In the genomic region with DNA sequence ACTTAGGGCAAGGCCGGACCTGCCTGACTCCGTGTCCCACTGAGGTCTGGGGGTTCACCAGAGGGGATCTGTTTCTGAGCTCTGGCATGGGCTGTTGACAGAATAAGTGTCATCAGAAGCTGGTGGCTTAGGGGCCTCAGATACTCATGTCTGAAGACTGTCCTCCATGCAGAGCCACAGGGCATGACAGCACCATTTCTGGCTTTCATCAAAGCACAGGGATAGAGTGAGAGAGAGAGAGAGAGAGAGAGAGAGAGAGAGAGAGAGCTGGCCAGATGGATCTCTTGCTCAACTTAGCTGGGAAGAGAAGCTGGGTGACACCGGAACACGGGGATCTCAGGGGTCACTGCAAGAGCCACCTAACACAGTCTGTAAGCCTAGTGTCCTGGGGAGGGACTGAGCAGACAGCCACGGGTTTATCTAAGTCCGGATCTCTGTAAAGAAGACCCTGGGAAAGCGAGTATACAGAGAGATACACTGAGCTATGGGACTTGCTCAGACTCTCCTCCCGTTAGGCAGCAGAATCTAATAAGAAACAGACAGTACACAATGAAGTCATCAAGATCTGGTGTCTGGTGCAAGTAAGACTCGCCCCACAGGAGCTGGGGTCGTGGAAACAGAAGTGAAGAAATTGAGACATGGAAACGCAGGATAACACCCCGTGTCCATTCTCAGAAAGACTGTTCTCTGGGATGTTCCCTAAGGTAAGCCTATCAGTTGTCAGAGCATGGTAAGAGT, we compare ENCODE assay signal across 13 mouse cellular contexts. TPM values are rescaled to one million over a fixed set of nuclear protein-coding genes. Genes with fewer than 3 reads are reported as not detected.
DNase-seq lines count a peak whose midpoint lies in the region; ATAC-seq and TF ChIP-seq lines count a peak whose summit lies in the region.
"Had no signal": no experiment of that assay in that cellular context is flagged by ENCODE, and none has a peak within 500 bp of the region (broad histone marks: within the 10 kb centered on the region; RNA-seq: fewer than 3 reads in every experiment).

No protein-coding gene starts in this region.

- H3K4me1 ChIP-seq in heart, postnatal 0 days (ENCODE audit: control insufficient read depth, insufficient read depth) = peaks cover 18% of the 10 kb centered on the region
- H3K4me1 ChIP-seq in embryonic facial prominence, embryonic 10.5 days = peaks cover 48% of the 10 kb centered on the region
- H3K4me1 ChIP-seq in limb, embryonic 12.5 days (replicated peaks) = peaks cover 37% of the 10 kb centered on the region

- no peak for TF ChIP-seq CTCF in heart, postnatal 0 days (IDR thresholded peaks at IDR 0.05; ENCODE audit: low read depth)

- H3K27ac ChIP-seq in heart, postnatal 0 days (ENCODE audit: low read depth) = peak overlapping the region; percentile 43; the same call in 1 of the 2 replicates
- peak overlapping the region; percentile 60 for H3K27ac ChIP-seq in embryonic facial prominence, embryonic 10.5 days (replicated peaks)
- peak overlapping the region; percentile 67 for H3K27ac ChIP-seq in limb, embryonic 12.5 days

- H3K36me3 ChIP-seq in heart, postnatal 0 days (replicated peaks; ENCODE audit: control insufficient read depth, insufficient read depth, low read length) = no peaks in the 10 kb centered on the region
- H3K36me3 ChIP-seq in embryonic facial prominence, embryonic 10.5 days (replicated peaks) = no peaks in the 10 kb centered on the region
- H3K36me3 ChIP-seq in limb, embryonic 12.5 days = no peaks in the 10 kb centered on the region

- no peak for TF ChIP-seq EP300 in heart, postnatal 0 days (IDR thresholded peaks at IDR 0.05; ENCODE audit: low read depth)

- H3K4me3 ChIP-seq in heart, postnatal 0 days (ENCODE audit: low read depth, low read length) = no peak overlapping the region
- H3K4me3 ChIP-seq in embryonic facial prominence, embryonic 10.5 days = no peak overlapping the region
- H3K4me3 ChIP-seq in limb, embryonic 12.5 days (replicated peaks) = no peak overlapping the region

- no peaks in the 10 kb centered on the region for H3K9me3 ChIP-seq in heart, postnatal 0 days (replicated peaks; ENCODE audit: control insufficient read depth, low read length)
- H3K9me3 ChIP-seq in embryonic facial prominence, embryonic 10.5 days = no peaks in the 10 kb centered on the region
- H3K9me3 ChIP-seq in limb, embryonic 12.5 days = no peaks in the 10 kb centered on the region

- H3K4me2 ChIP-seq in heart, postnatal 0 days (ENCODE audit: low read depth, low read length) = no peak overlapping the region; the same call in 1 of the 2 replicates
- H3K4me2 ChIP-seq in limb, embryonic 12.5 days = no peak overlapping the region; the same call in 1 of the 2 replicates

- DNase-seq in heart, postnatal 0 days (ENCODE audit: low spot score) = no peak
- DNase-seq in heart, postnatal 4 days = no peak
- peak; percentile 80 for DNase-seq in MN1 (ENCODE audit: low spot score)
- no peak for DNase-seq in embryonic facial prominence, embryonic 10.5 days (ENCODE audit: low spot score)
- DNase-seq in adrenal gland, postnatal 25 days = no peak
- DNase-seq in adipocyte (ENCODE audit: low spot score) = no peak
- DNase-seq: adrenal gland, adult 2 months; cerebellum, adult 9-10 months; kidney, adult 8-10 months; liver, postnatal 0 days had no signal

- ATAC-seq in heart, postnatal 0 days (ENCODE audit: insufficient read depth, low read depth) = no peak
- no peak for ATAC-seq in limb, embryonic 12.5 days (ENCODE audit: insufficient number of reproducible peaks, insufficient read depth, low FRiP score, low TSS enrichment, low read depth)
- ATAC-seq: liver, postnatal 0 days; Patski had no signal

- no peaks in the 10 kb centered on the region for H3K27me3 ChIP-seq in heart, postnatal 0 days (ENCODE audit: control insufficient read depth, insufficient read depth, low read length)
- 0 out of 2 replicates have a peak, but pooled peaks cover 3% of the 10 kb centered on the region for H3K27me3 ChIP-seq in embryonic facial prominence, embryonic 10.5 days (replicated peaks; ENCODE audit: low read depth, poor library complexity, severe bottlenecking)
- no peaks in the 10 kb centered on the region for H3K27me3 ChIP-seq in limb, embryonic 12.5 days
- H3K27me3 ChIP-seq: Patski had no signal

- WGBS in heart, postnatal 0 days = 44% methylated on average over 12 of the region's 12 CpGs
- 56% methylated on average over 12 of the region's 12 CpGs for WGBS in embryonic facial prominence, embryonic 10.5 days
- WGBS in limb, embryonic 12.5 days = 39% methylated on average over 12 of the region's 12 CpGs

- no peak overlapping the region for H3K9ac ChIP-seq in heart, postnatal 0 days (replicated peaks; ENCODE audit: low read depth, low read length)
- no peak overlapping the region for H3K9ac ChIP-seq in limb, embryonic 12.5 days (replicated peaks)
- H3K9ac ChIP-seq: liver, postnatal 0 days had no signal

RNA-seq across cellular contexts. Expression of a gene that starts 42.8 kb away (rescaled TPM):
- 3.4 and 7.7 TPM in 2 replicates for total RNA-seq in heart, postnatal 0 days (2014; rRNA removed; ENCODE audit: low replicate concordance)
- 1.7 and 2.0 TPM in 2 replicates for polyA plus RNA-seq in heart, postnatal 0 days (2015; fragmentation: Nextera tagmentation; extraction: Ambion mirVana)
- 10 to 100 TPM; 14.8 to 14.9 TPM for total RNA-seq in heart, postnatal 4 days (2021)
- polyA plus RNA-seq in embryonic facial prominence, embryonic 10.5 days (2016; fragmentation: Nextera tagmentation; extraction: Ambion mirVana) = 0.17 and 0.38 TPM in 2 replicates
- 0.44 and 0.47 TPM in 2 replicates for polyA plus RNA-seq in limb, embryonic 12.5 days (2016; fragmentation: Nextera tagmentation; extraction: Ambion mirVana)
- 1.5 and 1.9 TPM in 2 replicates for total RNA-seq in adrenal gland, postnatal 25 days (2021)
- total RNA-seq: CH12.LX had no signal
